Mouse (Mus musculus): ENCODE data around the gene Apol6. TPM values are rescaled to one million over a fixed set of nuclear protein-coding genes. Genes with fewer than 3 reads are reported as not detected.

Apol6 gene
- total RNA-seq, 2 experiments from 2014 or later, result not detected

DNA sequence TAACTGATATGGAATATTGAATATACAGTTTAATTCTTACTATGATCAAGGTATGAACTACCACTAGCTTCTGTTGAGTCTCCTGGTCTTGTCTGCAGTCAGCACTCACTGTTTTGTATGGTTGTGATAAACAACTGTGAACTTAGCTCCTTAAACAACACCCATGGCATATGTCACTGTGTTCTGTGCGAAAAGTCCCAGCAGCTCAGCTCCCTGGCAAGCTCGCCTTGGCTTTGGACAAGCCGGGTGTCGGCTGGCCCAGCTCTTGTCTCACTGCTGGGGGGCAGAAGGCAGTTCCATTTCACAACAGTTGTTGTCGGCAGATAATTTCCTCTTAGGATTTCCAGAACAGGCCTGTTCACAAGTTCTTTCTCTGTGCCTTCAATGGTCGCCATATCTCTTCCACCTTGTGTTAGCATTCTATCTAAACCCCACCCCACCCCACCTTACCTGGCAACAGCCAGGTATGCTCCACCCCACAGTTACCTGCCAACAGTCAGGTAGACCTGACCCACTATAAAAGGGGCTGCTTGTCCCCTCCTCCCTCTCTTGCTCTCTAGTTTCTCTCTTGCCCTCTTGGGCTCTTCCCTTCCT, 20.8 kb downstream of the Apol6 start:
- ATAC-seq (replicated peaks; ENCODE audit: low FRiP score, low TSS enrichment, poor library complexity, severe bottlenecking), result no peak

DNA sequence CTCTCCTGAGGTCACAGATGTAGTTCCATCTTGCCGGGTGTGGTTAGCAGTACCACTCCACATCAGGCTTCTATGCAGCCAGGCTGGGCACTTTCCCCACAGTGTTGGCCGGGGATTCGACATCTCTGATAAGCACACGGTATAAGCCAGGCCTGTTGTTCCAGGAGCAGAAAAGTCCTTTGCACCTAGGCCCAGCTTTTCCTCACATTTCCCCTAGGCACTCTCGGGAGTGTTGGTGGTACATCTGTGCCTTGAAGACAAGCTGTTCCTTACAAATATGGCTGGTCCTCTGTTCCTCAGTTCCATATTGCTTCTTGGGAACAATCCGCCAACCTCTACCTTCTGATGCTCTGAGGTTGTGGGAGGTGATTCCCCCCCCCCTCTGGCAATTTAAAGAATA, 21.7 kb downstream of the Apol6 start:
- no peak for ATAC-seq (replicated peaks; ENCODE audit: low FRiP score, low TSS enrichment, poor library complexity, severe bottlenecking)

DNA sequence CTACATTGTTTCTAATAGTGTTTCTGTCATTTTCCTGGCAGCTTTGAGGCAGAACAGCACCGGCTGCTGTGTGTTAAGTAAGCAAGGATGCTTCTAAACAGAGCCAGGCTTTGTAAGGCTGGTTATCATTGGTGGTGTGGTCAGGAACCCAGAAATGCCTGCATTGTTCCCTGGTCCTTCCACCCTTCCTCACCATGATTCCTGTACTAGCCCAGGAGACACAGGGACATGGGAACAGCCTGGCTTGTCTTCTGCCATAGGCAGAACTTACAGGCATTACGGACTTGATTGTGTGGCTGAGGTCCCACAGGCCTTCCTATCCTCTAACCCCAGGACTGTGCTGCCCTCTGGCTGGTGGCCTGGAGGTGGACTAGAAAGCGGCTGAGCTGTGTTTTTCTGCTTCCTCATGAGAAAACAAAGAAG, 23.9 kb downstream of the Apol6 start:
- ATAC-seq (replicated peaks; ENCODE audit: low FRiP score, low TSS enrichment, poor library complexity, severe bottlenecking), result no peak

DNA sequence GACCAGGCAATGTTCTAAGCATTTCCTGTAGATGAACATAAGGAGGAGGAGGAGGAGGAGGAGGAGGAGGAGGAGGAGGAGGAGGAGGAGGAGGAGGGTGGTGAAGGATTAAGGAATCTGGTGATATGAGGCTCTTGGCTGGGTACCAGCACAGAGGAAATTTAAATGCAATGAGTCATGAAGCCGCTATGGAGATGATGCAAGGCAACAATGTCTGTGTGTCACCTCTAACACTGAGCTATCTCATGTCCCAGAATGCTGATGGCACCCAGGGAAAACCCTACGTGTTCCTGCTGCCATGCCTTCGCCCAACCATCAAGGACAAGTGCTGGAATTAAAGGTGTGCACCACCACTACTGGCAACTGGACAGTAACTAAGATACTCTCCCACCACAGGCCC, 24.5 kb downstream of the Apol6 start:
- ATAC-seq (replicated peaks; ENCODE audit: low FRiP score, low TSS enrichment, poor library complexity, severe bottlenecking), result no peak

DNA sequence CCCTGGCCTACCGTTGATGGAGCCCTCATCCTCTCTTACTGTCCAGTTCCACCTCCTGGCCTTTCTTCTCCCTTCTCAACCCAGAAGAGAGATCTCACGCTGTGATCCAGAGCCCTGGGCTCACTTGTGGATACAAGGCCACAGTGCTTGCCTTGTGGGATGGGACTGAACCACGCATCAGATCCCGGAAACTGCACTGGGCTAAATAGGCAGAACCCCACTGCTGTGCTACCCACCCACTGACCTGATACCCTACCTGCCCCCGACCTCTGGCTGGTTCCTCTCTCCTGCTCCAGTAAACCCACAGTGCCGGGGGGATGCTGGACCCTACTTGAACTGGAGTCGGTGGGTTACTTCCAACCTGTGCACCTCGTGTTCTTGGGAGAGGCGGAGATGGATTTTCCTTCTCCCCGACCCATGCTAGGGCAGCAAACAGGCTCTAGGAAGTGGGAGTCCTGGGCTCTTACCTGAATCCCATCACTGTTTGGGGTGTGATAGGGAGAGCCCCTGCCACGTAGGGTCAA, 26.3 kb downstream of the Apol6 start:
- ATAC-seq (replicated peaks; ENCODE audit: low FRiP score, low TSS enrichment, poor library complexity, severe bottlenecking), result no peak

DNA sequence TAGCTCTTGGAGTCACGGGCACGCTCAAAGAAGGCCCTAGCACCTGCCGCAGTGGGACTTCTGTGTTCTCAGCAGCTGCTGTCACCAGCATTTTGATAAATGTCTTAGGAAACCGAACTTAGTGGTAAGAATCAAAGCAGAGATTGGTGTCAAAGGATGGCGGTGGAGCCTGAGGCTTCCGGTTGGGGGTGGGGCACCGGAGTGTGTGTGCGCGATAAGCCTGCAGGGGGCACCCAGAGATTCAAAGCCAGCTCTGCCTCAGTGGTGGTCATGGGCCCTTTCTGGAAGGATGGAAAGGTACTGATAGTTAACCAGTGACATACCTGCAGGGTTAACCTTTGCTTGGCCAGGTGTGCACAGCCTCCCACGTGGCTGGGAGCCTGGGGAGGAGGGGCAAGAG, 27.0 kb downstream of the Apol6 start:
- peak; percentile 55; the same call in 1 of the 2 replicates for ATAC-seq (replicated peaks; ENCODE audit: low FRiP score, low TSS enrichment, poor library complexity, severe bottlenecking)

DNA sequence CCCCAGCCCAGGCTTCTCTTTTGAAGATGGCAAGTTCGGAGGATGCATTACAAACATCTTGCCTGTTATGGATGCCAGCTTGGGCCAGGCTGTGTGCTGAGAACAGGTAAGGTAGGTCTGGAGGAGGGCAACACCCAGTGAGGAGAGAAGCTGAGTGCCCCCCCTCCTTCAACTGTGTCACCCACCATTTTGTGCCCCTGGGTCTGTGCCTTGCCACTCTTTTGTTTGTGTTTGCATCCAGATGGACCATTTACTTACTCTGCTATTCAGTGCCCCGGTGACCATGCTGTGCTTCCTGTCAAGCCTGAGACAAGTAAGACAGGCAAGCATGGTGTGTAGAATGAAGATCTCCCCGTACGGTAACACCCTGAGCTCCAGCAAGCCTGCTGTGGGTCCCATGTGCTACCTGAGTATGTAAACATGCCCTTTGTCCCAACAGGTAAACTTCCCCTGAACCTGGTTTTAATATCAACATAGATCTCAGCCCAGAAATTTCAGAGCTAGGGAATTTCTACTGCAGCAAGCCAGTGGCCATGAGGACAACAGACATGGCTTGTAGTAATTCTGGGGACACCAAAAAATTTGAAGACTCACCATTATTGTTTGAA, 28.1 kb downstream of the Apol6 start:
- ATAC-seq (replicated peaks; ENCODE audit: low FRiP score, low TSS enrichment, poor library complexity, severe bottlenecking), result no peak

DNA sequence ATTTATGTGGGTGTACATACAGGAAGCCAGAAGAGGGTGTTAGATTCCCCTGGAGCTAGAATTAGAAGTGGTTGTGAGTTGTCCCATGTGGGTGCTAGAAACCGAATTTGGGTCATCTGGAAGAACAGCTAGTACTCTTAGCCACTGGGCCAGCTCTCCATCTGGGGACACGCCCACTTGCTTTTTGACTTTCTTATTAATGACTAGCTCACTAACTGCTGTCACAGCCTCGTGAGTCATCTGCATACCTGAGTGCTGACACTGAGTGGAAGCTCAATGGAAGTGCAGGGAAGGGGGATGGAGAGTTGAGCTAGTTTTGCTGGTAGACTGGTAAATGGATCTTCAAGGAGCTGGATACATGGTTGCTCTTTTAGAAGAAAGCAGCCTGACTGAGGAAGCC, 32.0 kb downstream of the Apol6 start:
- no peak for ATAC-seq (replicated peaks; ENCODE audit: low FRiP score, low TSS enrichment, poor library complexity, severe bottlenecking)

DNA sequence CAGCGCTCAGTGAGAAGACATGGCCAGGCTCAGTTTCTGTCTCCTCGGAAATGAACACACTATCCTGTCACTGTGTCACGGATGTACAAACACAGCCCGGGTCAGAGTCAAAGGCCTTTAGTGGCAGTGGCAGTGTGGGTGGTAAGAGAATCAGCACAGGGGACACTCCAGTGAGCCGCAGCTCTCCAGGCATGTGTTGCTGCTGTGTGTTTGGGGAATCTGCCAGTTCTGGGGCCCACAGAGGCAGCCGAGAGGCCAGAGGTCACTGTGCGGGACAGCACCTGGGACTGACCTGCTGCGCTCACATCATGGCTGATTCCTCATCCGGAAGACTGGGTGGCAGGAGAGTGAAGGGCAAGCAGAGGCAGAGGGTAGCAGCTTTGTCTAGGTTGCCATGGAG, 33.4 kb downstream of the Apol6 start:
- no peak for ATAC-seq (replicated peaks; ENCODE audit: low FRiP score, low TSS enrichment, poor library complexity, severe bottlenecking)

DNA sequence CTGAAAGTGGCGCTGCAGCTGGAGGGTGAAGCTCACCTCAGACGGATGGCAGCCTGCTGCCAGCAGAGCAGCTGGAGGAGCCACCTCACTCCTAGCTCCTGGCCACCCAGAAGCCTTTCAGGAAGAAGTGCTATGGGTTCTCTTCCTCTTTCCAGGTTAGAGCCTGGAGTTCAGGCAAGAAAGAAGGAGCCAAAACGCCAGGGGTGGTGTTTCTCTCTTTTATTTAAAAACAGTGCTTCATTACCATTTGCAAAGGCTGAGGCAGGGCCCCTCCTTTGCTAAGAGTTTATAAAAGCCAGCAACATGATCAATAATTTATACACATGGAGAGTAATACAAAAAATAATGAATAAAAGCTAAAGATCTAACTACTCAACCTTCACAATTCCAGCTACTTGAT, 34.3 kb downstream of the Apol6 start:
- no peak for ATAC-seq (replicated peaks; ENCODE audit: low FRiP score, low TSS enrichment, poor library complexity, severe bottlenecking)

DNA sequence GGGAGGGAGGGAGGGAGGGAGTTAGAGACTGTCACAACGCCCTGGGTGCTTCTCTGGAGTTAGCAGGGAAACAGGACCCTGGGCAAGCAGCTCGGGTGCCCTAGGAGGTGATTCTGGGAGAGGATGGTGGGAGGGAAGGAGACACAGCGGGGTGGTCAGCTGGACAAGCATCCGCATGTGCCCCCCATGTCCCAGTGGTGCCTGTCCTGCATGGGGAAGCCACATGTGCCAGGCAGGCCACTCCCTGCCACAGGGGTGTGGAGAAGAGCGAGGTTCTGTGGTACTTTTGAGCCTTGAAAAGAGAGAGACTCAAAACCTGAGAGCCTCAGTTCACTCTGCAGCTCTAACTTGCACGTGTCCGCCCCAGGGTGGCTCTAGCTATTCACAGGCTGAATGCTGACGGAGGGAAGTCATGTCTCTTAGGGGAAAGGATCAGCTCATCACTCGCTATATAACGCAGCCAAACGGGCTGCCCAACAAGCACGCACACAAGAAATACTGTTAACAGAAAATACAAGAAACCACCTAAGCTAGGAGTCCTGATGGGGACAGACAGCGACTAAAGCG, 34.8 kb downstream of the Apol6 start:
- no peak for ATAC-seq (replicated peaks; ENCODE audit: low FRiP score, low TSS enrichment, poor library complexity, severe bottlenecking)

DNA sequence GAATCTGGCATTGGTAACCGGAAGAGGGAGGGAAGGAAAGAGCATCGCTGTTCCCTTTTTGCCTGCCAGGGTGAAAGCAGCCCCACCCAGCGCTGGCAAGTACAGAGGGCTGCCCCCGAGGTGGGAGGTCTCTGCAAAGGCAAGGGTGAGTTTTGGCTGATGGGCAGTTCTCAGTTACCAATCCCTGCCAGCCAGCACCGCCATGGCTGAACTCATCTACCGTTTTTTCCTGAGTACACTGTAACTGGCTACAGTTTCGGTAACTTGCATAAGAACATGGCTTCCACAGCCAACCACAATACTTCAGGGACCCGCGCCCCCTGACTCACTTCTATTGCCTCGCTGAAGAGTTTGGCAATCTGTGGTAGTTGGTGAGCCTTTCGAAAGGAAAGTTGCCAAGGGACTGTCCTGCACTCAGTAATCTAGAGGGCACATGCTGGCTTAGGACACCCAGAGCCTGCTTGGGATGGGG, 35.4 kb downstream of the Apol6 start:
- no peak for ATAC-seq (replicated peaks; ENCODE audit: low FRiP score, low TSS enrichment, poor library complexity, severe bottlenecking)

DNA sequence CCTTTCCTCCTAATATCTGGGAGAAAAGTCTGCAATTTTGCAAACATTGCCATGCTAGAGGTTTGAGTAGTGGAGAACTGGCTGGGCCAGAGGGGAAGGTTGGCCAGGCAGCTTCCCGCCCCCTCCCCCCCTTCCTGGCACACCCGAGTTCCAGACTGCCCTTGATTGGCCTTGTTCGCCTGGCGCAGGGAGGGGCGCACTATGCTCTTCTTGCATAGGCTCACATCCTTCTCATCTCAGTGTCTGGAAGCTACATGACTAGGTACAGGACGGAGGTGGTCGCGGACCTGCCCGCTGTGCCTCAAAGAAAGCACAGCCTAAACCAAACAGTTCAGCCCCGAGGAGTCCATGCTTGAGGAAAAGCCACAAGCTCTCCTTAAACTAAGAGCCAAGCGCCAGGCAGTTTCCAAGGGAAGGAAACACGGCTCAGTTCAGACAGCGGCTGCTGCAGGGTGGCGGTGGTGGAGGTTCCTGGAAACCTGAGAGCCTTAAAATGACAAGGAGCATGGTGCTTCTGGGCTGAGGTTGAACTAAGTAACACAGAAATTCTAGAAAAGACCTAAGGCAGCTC, 36.2 kb downstream of the Apol6 start:
- ATAC-seq (replicated peaks; ENCODE audit: low FRiP score, low TSS enrichment, poor library complexity, severe bottlenecking), result no peak

DNA sequence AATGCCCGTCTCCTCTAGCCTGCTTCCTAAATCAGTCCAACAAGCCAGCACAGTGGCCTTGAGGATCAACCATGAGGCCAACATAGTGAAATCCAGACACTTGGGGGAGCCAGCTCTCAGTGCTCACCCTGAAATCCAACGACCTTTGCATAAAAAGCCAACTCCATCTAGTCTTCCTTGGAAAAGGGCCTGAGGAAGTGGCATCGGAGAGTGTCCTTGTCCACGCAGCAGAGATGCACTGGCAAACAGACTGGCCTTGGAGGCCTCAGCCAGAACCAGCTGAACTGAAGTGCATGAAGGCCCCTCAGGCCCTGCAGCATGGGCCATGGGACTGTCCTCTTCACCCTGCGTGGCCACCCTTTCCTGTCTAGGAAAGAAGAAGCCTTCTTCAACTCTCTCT, 36.9 kb downstream of the Apol6 start:
- no peak for ATAC-seq (replicated peaks; ENCODE audit: low FRiP score, low TSS enrichment, poor library complexity, severe bottlenecking)

DNA sequence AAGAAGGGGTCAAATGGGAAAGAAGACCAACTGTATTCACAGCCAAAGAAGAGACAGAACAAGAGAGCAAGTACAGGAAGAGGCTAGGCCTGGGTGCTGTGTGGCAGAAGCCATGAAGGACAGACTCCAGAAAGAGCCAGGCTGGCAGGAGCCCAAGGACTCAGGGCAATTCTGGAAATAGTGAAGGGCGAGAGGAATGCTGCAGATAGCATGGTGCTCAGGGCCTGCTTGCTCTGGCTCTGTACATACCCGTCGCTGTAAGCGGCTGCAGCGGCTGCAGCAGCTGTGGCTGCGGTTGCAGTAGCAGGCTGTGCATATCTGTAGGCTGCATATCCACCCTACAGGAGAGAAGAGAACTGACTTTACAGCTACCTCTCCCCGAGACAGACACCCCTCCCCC, 41.3 kb downstream of the Apol6 start:
- no peak for ATAC-seq (replicated peaks; ENCODE audit: low FRiP score, low TSS enrichment, poor library complexity, severe bottlenecking)

DNA sequence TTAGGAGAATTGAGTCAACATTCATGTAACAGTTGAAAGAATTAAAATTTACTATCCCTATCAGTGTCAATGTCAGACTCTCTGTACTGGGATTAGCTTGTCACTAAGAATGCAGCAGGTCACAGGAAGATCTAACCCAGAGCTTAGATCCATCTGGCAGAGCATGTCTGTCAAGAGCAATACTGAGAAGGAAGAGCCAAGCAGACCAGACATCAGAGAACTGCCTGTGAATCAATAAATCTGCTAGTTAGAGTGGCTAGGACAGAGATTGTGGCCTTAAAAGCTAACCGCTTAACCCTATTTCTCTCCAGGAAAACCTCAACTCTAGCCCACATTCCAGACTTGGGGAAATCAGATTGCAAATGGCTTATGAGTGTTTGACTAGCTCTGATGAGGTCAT, 42.0 kb downstream of the Apol6 start:
- ATAC-seq (replicated peaks; ENCODE audit: low FRiP score, low TSS enrichment, poor library complexity, severe bottlenecking), result no peak

DNA sequence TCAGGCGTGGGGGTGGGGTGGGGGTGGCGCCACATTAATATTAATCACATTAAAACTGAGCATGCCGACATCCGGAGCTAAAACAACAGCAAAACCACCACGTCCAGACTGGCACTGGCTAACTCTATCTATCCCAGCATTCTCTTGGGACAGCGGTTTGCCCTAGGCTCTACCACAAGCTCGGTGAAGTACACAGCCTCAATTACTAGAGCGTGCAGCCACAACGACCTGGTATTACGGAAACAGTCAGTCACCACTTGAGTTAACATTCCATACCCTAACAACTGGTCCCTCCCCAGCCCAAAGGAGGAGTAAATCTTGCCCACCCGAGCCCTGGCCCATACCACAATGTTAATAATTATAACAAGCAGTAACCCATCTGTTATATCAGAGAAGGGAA, 44.7 kb downstream of the Apol6 start:
- no peak for ATAC-seq (replicated peaks; ENCODE audit: low FRiP score, low TSS enrichment, poor library complexity, severe bottlenecking)

DNA sequence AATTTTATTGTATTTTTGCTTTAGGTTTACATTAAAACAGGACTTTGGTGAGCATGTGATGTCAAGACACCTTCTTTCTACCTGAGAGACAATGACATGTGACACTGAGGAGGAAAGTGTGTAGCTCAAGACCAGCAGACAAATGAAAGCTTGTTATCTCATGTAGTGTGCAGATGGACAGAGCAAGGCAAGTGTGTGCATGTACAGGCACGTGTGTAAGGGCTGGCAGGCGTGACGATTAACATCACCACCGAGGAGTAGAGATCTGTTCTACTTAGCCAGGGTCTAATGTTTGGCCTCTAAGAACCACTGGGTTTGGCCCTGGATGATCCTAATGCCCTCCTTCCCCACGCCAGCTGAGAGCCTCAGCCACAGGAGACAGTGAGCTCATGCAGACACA, 46.0 kb downstream of the Apol6 start:
- no peak for ATAC-seq (replicated peaks; ENCODE audit: low FRiP score, low TSS enrichment, poor library complexity, severe bottlenecking)

DNA sequence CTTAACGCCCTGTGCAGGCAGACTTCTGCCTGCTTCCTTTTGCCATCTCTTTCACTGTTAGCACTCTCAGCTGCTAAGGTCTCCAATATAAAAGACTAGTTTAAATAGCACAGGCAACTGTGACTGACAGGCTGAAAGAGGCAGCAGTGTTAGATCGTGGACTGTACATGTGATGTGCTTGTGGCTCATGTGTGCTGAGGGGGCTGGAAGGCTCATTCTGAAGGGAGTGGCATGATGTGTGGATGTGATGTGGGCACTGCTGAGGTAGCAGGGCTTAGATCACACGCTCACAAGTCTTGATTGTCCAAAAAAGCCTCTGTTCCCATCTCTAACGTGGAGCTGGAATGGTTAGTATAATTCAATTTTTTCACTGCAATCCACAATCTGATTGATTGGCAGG, 46.9 kb downstream of the Apol6 start:
- no peak for ATAC-seq (replicated peaks; ENCODE audit: low FRiP score, low TSS enrichment, poor library complexity, severe bottlenecking)

DNA sequence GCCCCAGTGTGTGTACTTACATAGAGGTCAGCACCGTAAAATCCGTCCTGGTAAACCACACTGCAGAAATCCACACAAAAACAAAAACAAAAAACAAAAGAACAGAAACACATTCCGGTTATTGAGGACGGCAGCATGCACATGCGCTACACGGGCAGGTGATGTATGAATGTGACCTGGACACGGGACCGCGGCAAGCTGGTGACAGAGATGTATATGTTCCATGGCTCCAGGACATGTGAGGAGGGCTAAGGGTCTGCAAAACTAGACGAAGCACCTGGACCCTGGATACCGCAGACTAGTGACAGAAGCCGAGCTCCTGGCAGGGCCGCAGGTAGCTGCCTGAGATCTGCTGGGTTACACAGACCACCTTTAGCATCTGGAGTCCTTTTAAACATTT, 49.9 kb downstream of the Apol6 start:
- ATAC-seq (replicated peaks; ENCODE audit: low FRiP score, low TSS enrichment, poor library complexity, severe bottlenecking), result no peak

DNA sequence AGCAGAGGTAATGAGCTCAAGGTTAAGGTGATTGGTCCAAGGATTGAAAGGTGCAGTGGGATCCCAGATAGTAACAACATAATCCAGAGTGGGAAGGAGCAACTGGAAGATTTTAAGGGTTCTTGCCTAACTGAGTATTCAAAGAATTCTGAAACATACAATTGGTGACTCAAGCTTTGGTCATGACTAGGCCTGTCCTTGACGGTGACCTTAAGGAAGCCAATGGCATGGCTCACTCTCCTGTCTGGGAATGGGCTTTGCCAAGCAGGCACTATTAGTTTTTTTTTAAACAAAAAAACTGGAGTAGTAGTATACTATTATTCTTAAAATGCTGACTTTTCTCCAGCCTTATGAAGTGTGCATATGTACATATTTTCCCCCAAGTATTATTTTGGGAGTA, 50.7 kb downstream of the Apol6 start:
- ATAC-seq (replicated peaks; ENCODE audit: low FRiP score, low TSS enrichment, poor library complexity, severe bottlenecking), result no peak
